Comparison of ENCODE assay signal across 11 mouse cellular contexts in genomic region chr19:47526239-47526986, GRCm38 (mm10). TPM values are rescaled to one million over a fixed set of nuclear protein-coding genes. Genes with fewer than 3 reads are reported as not detected.
DNase-seq lines count a peak whose midpoint lies in the region; ATAC-seq and TF ChIP-seq lines count a peak whose summit lies in the region.
"Had no signal": no experiment of that assay in that cellular context is flagged by ENCODE, and none has a peak within 500 bp of the region (broad histone marks: within the 10 kb centered on the region; RNA-seq: fewer than 3 reads in every experiment).

No protein-coding gene starts in this region.

- no peaks in the 10 kb centered on the region for H3K9me3 ChIP-seq in kidney, embryonic 14.5 days (ENCODE audit: control insufficient read depth, low read length)
- H3K9me3 ChIP-seq in heart, embryonic 12.5 days (replicated peaks): no peaks in the 10 kb centered on the region
- H3K9me3 ChIP-seq in hindbrain, embryonic 16.5 days (ENCODE audit: control insufficient read depth, low read length): no peaks in the 10 kb centered on the region
- H3K9me3 ChIP-seq in intestine, postnatal 0 days (ENCODE audit: control insufficient read depth): no peaks in the 10 kb centered on the region

- ATAC-seq in kidney, embryonic 14.5 days (ENCODE audit: low FRiP score, low TSS enrichment): no peak
- no peak for ATAC-seq in heart, embryonic 12.5 days (ENCODE audit: insufficient number of reproducible peaks, low FRiP score)
- ATAC-seq in hindbrain, embryonic 16.5 days: no peak
- ATAC-seq in intestine, postnatal 0 days: no peak
- ATAC-seq: Patski had no signal

- no peak for TF ChIP-seq CTCF in kidney, adult 2 months (conservative IDR thresholded peaks at IDR 0.05; ENCODE audit: insufficient read depth, insufficient read length, low read depth, low read length)
- TF ChIP-seq CTCF in intestine, postnatal 0 days (IDR thresholded peaks at IDR 0.05; ENCODE audit: low read depth): no peak

- no peak overlapping the region for H3K9ac ChIP-seq in kidney, embryonic 14.5 days (ENCODE audit: low read depth, low read length)
- H3K9ac ChIP-seq in heart, embryonic 12.5 days: no peak overlapping the region
- no peak overlapping the region for H3K9ac ChIP-seq in hindbrain, embryonic 16.5 days (ENCODE audit: low read depth, low read length)
- no peak overlapping the region for H3K9ac ChIP-seq in intestine, postnatal 0 days (ENCODE audit: low read depth, low read length)

- no peaks in the 10 kb centered on the region for H3K27me3 ChIP-seq in kidney, adult 2 months (replicated peaks; ENCODE audit: control insufficient read depth, insufficient read depth, low read length)
- H3K27me3 ChIP-seq in kidney, embryonic 14.5 days (ENCODE audit: control insufficient read depth, insufficient read depth, low read length): no peaks in the 10 kb centered on the region
- H3K27me3 ChIP-seq in heart, embryonic 12.5 days (replicated peaks): no peaks in the 10 kb centered on the region
- H3K27me3 ChIP-seq in hindbrain, embryonic 16.5 days (replicated peaks; ENCODE audit: control insufficient read depth, insufficient read depth, low read length): no peaks in the 10 kb centered on the region
- no peaks in the 10 kb centered on the region for H3K27me3 ChIP-seq in intestine, postnatal 0 days (replicated peaks; ENCODE audit: control insufficient read depth, insufficient read depth, low read length)
- H3K27me3 ChIP-seq: Patski had no signal

- no peaks in the 10 kb centered on the region for H3K4me1 ChIP-seq in kidney, adult 2 months (ENCODE audit: control insufficient read depth, insufficient read depth, low read length)
- H3K4me1 ChIP-seq in kidney, embryonic 14.5 days (ENCODE audit: control insufficient read depth, insufficient read depth, low read length): 0 out of 2 replicates have a peak, but pooled peaks cover 4% of the 10 kb centered on the region
- H3K4me1 ChIP-seq in heart, embryonic 12.5 days (replicated peaks): peaks cover 12% of the 10 kb centered on the region
- no peaks in the 10 kb centered on the region for H3K4me1 ChIP-seq in hindbrain, embryonic 16.5 days (ENCODE audit: control insufficient read depth, insufficient read depth, low read depth, low read length)
- no peaks in the 10 kb centered on the region for H3K4me1 ChIP-seq in intestine, postnatal 0 days (replicated peaks; ENCODE audit: control insufficient read depth, insufficient read depth, low read length)

- no peaks in the 10 kb centered on the region for H3K36me3 ChIP-seq in kidney, adult 2 months (ENCODE audit: control insufficient read depth, insufficient read depth, low read length)
- H3K36me3 ChIP-seq in kidney, embryonic 14.5 days (ENCODE audit: control insufficient read depth, insufficient read depth, low read length): peaks cover 31% of the 10 kb centered on the region; the same call in 1 of the 2 replicates
- peaks cover 69% of the 10 kb centered on the region for H3K36me3 ChIP-seq in heart, embryonic 12.5 days
- H3K36me3 ChIP-seq in hindbrain, embryonic 16.5 days (ENCODE audit: control insufficient read depth, insufficient read depth, low read length): peaks cover 8% of the 10 kb centered on the region
- peaks cover 36% of the 10 kb centered on the region for H3K36me3 ChIP-seq in intestine, postnatal 0 days (ENCODE audit: control insufficient read depth, insufficient read depth)

- TF ChIP-seq POLR2A in kidney, adult 2 months (IDR thresholded peaks at IDR 0.05; ENCODE audit: low read depth, low read length): no peak

- no peak overlapping the region for H3K4me2 ChIP-seq in kidney, embryonic 14.5 days (replicated peaks; ENCODE audit: low read depth, low read length)
- no peak overlapping the region for H3K4me2 ChIP-seq in heart, embryonic 12.5 days
- H3K4me2 ChIP-seq in hindbrain, embryonic 16.5 days (ENCODE audit: low read length): no peak overlapping the region
- H3K4me2 ChIP-seq in intestine, postnatal 0 days (replicated peaks; ENCODE audit: low read depth): no peak overlapping the region

- no peak overlapping the region; the same call in 1 of the 2 replicates for H3K27ac ChIP-seq in kidney, adult 2 months (ENCODE audit: insufficient read depth, low read depth, low read length)
- no peak overlapping the region for H3K27ac ChIP-seq in kidney, embryonic 14.5 days (ENCODE audit: low read depth, low read length)
- H3K27ac ChIP-seq in heart, embryonic 12.5 days (ENCODE audit: poor library complexity, severe bottlenecking): peak overlapping the region; percentile 38; the same call in 1 of the 2 replicates
- H3K27ac ChIP-seq in hindbrain, embryonic 16.5 days (ENCODE audit: low read depth, low read length): no peak overlapping the region
- H3K27ac ChIP-seq in intestine, postnatal 0 days (ENCODE audit: low read depth, low read length): no peak overlapping the region; the same call in 1 of the 2 replicates

- WGBS in kidney, adult 2 months: 58% methylated on average over 21 of the region's 21 CpGs
- 60% methylated on average over 21 of the region's 21 CpGs for WGBS in kidney, embryonic 14.5 days
- WGBS in heart, embryonic 12.5 days: 62% methylated on average over 21 of the region's 21 CpGs
- WGBS in hindbrain, embryonic 16.5 days: 76% methylated on average over 21 of the region's 21 CpGs
- WGBS in intestine, postnatal 0 days: 69% methylated on average over 21 of the region's 21 CpGs

- H3K4me3 ChIP-seq in kidney, adult 2 months (ENCODE audit: insufficient read depth, low read depth, low read length): no peak overlapping the region
- no peak overlapping the region for H3K4me3 ChIP-seq in kidney, embryonic 14.5 days (ENCODE audit: low read length)
- no peak overlapping the region for H3K4me3 ChIP-seq in heart, embryonic 12.5 days
- no peak overlapping the region for H3K4me3 ChIP-seq in hindbrain, embryonic 16.5 days (ENCODE audit: low read length)
- H3K4me3 ChIP-seq in intestine, postnatal 0 days (ENCODE audit: low read depth, low read length): no peak overlapping the region

- DNase-seq in kidney, adult 2 months: peak; percentile 47
- DNase-seq in NIH3T3 (ENCODE audit: low read depth): peak; percentile 65
- peak; percentile 37 for DNase-seq in retina, embryonic 14.5 days (ENCODE audit: low spot score)
- no peak for DNase-seq in ovary, postnatal 14 days (ENCODE audit: low spot score)
- DNase-seq: cerebellum, adult 8-10 months; layer of hippocampus, adult 9-11 months had no signal

RNA-seq across cellular contexts. Expression of gene Stn1, which starts 10.9 kb away (rescaled TPM):
- 12.3 and 14.2 TPM in 2 replicates for polyA plus RNA-seq in kidney, adult 2 months (2012; rRNA removed)
- polyA plus RNA-seq in kidney, embryonic 14.5 days (2014; fragmentation: Nextera tagmentation; extraction: Ambion mirVana): 54.7 and 55.0 TPM in 2 replicates
- 34.2 and 35.3 TPM in 2 replicates for polyA plus RNA-seq in heart, embryonic 12.5 days (2016; fragmentation: Nextera tagmentation; extraction: Ambion mirVana)
- polyA plus RNA-seq in hindbrain, embryonic 16.5 days (2015; fragmentation: Nextera tagmentation; extraction: Ambion mirVana): 28.2 and 32.1 TPM in 2 replicates
- 11.4 and 14.9 TPM in 2 replicates for polyA plus RNA-seq in intestine, postnatal 0 days (2015; fragmentation: Nextera tagmentation; extraction: Ambion mirVana)

RNA-seq across cellular contexts. Expression of gene Slk, which starts 53.1 kb away (rescaled TPM):
- 10.4 and 12.2 TPM in 2 replicates for polyA plus RNA-seq in kidney, adult 2 months (2012; rRNA removed)
- 16.5 and 20.6 TPM in 2 replicates for polyA plus RNA-seq in kidney, embryonic 14.5 days (2014; fragmentation: Nextera tagmentation; extraction: Ambion mirVana)
- polyA plus RNA-seq in heart, embryonic 12.5 days (2016; fragmentation: Nextera tagmentation; extraction: Ambion mirVana): 12.6 and 13.0 TPM in 2 replicates
- polyA plus RNA-seq in hindbrain, embryonic 16.5 days (2015; fragmentation: Nextera tagmentation; extraction: Ambion mirVana): 5.6 and 5.8 TPM in 2 replicates
- 8.8 and 10.0 TPM in 2 replicates for polyA plus RNA-seq in intestine, postnatal 0 days (2015; fragmentation: Nextera tagmentation; extraction: Ambion mirVana)
